Mouse (Mus musculus): ENCODE measurements at regions not wholly inside any gene's neighbourhood (a gene's known extent, or its start where the extent isn't known, plus 50 kb on each side); places are given as distances from the start of the nearest gene placed in this dataset.
A peak's percentile ranks its signal among the peaks of the same experiment; 100 is the strongest.

DNA sequence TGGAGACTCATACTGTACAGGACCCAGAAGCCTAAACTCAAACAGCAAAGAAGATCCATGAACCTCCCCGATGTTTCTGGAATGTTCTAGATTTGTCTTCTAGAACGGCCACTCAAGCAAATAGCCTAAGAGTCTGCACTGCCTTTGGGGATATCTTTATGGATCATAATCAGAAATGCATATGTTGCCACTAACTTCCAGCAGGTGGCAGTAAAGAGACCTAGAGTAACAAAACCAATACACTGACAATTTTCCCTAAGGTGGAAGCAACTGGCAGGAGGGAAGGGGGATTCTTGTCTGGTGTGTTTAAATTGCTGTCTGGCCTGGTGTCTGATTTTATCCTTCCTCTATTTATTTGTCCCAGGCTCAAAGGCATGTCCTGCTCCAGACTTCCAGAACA lies 69.2 kb upstream of the Cdh5 start:
- peak in 1 of 2 experiments; percentile 60 for DNase-seq (ENCODE audit: low spot score in 2 of 2)

DNA sequence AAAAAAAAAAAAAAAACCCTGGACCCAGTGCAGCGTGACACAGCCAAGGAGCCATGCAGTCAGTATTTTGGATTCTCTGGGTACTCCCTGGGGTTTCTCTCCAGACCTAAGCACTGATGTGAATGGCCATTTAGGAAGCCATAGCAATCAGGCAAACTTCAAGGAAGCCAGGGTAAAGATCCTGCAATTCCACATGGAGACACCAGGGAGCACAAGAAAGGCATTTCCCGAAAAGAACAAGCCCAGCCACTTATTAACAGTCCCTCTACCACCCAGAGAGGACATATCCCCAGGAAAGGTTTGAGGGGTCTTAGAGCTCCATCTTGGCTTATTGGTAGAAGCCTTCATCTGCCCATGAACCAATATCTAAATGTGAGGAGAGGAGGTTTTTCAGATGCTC lies 68.3 kb upstream of the Cdh5 start:
- no peak for DNase-seq (ENCODE audit: low spot score in 2 of 2)

DNA sequence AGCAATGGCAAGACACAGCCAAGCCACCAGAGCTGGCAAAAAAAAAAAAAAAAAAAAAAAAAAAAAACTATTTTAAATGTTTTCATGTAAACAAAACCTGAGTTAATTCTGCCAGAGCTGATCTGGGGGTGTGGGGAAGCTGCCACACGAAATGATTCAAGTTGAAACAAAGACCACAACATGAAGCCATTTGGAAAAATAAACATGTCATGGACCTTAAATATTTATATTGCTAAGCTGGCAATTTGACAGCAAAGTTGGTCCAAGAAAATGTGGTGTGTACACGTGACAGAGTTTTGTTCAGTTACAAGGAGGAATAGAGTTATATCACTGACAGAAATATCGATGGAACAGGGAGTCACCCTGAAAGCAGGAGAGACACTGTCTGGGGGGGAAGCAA lies 67.1 kb upstream of the Cdh5 start:
- no peak for DNase-seq (ENCODE audit: low spot score in 2 of 2)

DNA sequence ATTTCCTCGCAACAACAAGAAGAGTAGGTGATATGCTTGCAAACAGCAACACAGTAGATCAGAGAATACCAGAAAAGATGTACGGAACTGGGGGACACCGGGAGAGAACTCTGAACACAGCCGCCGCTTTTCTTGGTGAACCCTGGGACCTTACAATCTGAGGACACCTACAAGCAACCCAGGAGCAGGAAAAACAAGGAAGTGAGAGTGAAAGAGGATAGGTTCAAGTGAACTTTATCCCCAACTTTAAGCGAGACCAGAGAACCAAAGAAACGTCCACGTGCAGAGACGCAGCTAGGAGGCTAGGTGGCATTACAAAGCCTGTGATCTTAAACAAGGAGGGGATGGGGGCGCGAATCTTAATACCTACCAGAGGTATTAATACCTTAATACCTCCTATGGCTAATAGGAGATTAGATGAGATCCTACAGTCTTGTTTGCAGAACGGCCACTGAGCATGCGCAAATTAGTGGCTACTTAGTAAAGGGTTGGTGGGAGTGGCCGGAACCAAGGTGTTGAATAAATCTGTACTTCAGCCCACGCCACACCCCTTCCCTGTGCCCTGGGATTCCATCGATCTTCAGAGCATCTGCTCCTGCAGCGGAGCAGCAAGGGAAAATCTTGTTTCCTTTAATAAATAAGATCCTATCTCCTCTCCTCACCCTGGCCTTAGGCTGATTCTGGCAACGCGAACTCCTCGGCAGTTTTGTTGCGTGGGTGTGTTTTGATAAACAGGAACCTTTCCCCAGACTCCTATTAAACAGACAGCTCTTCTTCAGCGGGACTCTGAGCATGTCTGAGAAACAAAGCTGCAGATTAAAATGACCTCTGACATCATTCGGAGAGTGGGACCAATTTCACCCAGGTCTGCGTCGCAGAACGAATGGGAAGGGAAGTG lies 64.6 kb upstream of the Cdh5 start:
- DNase-seq (ENCODE audit: low spot score in 2 of 2), result no peak

DNA sequence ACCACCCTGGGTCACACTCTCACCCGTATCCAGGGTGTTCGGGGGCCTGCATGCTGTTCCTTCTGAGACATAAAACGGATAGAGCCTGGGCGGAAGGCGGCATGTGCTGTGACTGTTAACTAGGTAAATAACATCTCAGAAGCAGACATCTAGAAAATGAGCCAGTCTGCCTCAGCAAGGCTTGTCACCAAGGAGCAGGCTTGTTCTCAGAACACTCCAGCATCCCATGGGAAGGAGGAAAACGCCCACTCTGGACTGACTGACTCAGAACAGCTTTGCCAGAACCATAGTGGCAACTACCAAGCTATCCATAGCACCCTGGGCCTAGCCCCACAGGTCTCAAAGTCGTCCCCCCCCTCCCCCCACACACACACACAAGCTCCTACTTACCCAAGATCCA lies 63.8 kb upstream of the Cdh5 start:
- DNase-seq (ENCODE audit: low spot score in 2 of 2), result peak in 1 of 2 experiments; percentile 54

DNA sequence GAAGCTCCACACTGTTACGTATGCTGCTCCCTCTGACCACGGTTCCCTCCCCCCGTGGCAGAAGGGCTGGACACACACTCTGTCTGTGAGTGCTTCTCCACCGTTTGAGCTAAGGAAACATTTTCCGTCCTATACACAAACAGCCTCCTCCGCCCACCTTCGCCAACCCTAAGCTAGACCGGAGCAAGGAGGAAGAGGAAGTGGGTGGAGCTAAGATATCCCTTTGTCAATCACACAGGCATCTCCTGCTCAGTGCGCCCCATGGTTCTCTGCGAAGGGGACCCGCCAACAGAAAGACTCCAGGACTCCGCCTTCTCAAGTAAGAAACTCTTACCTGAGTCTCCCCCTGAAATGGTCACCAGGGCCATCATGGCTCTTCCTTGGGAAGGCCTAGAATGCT lies 61.9 kb upstream of the Cdh5 start:
- DNase-seq (ENCODE audit: low spot score in 2 of 2), result no peak

DNA sequence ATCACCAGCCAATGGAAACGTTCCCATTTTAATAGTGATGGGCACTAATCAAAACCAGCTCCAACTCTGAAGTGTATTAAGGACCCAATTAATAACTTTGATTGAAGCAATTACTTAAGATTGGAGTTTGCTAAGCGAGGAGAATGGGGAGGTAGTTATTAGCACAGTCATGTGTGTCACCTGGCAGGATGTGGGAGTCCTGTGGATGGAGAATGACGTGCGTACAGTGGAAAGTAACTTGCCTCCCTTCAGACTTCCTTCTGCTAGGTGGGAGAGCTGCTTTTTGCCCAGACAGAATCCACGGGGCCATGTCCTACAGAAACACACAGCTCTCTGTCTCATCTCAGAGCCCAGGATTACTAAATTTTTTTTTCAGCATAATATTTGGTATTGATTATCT lies 59.9 kb upstream of the Cdh5 start:
- no peak for DNase-seq (ENCODE audit: low spot score in 2 of 2)

DNA sequence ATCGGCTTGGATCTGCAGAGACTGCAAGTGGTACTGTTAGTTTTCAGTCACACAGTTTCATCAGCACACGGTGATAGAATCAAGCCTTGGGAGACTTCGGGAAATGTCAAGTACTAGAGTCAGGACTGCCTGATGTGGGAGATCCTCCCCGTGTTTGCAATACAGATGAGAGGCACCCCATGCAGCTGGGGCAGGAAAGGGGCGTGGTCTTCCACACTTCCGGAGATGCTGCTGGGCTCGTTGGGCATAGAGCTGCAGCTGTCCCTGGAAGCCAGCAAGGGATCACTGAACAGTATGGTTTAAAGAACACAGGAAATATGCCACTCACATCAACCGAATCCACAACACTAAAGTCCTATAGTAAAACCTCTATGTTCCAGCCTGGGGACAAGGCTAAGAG lies 59.0 kb upstream of the Cdh5 start:
- no peak for DNase-seq (ENCODE audit: low spot score in 2 of 2)

DNA sequence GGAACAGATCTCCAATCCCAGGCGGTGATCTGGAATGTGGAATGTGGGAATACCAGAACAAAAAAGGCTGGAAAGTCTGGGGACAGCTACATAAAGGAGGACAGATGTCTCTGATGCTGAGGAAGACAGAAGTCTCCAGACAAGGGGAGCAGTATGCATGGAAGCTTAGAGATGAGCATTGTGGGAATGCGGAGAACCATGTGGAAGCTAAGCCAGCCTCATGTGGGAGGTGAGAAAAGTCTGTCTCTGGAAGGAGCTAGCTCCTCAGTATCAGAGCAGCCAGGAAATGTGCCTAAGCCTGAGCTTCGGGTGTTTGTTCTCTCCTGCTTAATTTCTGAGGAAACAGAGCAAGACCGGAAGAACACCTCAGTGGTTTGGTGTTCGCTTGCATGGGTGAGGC lies 53.4 kb upstream of the Cdh5 start:
- peak; percentile 53 to 74 for DNase-seq (ENCODE audit: low spot score in 2 of 2)

DNA sequence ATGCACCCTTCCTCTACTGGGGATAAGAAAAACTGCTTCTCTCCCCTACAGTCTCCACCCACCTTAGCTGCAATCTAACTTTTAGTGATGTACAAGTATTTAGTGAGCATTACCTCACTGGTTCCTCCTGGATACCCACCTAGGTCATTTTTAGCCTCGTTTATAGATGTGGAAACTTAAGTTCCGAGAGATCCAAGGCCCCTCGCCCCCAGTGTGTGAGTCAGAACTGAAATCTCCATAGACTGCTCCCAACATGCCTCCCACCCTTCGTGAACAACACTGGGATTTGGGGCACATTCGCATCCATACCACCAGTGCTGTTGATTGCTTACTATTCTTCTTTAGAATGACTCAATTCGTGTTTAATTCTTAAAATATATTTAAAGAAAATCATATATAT lies 52.2 kb upstream of the Cdh5 start:
- DNase-seq (ENCODE audit: low spot score in 2 of 2), result peak in 1 of 2 experiments; percentile 60

DNA sequence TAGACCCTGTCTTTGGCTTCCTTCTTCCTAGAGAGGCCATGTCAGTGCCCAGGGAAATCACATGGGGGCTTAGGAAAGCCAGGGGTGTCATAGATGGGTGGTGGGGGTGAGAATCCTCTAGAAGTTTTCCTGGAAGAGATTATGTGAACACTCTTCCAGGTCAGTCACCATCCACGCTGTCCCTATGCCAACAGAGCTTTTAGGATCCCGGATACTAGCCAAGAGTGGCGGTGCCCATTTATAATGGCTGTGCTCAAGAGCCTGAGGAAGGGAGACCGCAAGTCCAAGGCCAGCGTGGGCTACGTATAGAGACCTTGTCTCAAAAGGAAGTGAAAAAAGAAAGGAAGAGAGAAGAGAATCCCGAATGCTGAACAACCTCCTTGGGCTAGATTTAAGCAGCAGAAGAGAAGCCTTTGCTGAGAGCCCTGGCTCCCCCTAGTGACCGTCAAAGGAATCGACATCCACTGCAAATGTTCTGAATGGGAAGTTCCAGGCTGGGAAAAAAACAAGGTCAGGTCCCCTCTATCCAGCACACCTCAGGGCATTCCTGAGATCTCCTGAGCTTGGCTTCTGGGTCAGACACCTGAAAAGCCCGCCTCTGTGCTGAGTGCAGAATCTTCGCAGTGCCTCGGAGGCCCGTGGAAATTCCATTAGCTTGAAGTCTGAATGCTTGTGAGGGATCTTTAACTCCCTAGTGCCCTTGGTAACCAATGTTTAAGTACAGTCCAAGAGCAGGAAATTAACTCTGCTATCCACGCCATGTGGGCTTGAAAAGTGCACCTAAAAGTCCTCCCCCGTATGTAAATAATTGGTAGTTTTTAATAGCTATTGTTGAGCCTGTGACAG lies 50.5 kb upstream of the Cdh5 start:
- DNase-seq (ENCODE audit: low spot score in 2 of 2), result peak in 1 of 2 experiments; percentile 83

DNA sequence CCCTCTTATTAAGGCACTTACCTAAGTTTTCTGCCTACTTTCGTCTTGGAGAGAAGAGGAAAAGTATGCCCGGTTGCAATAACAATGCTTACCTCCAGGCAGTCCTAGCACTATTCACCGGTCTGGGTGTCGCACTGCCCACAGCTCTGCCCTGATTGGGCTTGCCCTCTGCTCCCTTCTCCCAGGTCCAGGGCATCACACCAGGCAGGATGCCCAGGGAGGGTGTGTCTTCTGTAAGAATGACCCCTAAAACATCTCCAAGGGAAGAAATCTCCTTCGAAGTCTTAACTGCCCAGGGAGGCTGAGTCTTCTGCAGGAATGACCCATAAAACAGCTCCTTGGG lies 49.9 kb upstream of the Cdh5 start:
- no peak for DNase-seq (ENCODE audit: low spot score in 2 of 2)
